Mouse (Mus musculus) CD8-positive naive resting alpha-beta T cell, adult 2 months (primary cell): ENCODE measurements around the gene Atp13a2.

Experiments
- DNase-seq, 2 experiments: peaks; one replicate each; pipeline ENCODE4 v3.0.0; 2022; ENCODE audit warnings: low read depth in 2 of 2, low spot score in 2 of 2

Atp13a2 gene

DNA sequence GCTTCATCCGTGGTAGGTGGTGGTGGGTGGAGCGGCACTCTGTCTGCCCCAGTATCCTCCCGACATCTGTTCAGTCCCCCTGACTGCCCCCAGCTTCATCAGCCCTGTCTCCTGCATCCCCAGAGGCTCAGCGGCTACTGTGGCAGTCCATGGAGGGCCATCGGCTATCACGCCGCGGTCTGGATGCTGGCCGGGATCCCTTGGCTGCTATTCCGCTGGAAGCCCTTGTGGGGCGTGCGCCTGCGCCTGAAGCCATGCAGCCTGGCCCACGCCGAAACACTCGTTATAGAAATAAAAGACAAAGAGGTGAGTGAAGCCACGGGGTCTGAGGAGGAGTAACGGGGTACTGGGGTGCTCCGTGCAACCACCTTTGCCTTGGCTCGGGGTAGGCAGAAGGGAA, 5.5 kb downstream of the Atp13a2 start:
- DNase-seq: no peak

DNA sequence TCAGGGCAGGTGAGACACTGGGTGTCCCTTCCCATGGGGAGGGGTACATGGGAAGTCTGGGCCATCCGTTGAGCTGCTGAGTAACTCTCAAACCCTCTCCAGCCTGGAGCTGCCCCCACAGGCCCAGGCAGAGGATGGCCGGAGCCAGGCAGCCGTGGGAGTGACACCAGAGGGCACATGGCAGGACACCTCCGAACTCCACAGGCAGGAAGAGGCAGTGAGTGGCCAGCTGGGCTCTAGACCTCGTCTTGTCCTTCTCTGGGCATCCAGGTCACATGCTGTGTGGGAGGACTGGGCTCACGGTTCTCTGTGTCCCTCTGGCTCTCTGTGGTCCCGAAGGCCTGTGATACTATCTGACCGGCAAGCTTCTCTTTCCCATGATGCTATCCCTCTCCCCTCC, 7.2 kb downstream of the Atp13a2 start:
- no peak for DNase-seq

DNA sequence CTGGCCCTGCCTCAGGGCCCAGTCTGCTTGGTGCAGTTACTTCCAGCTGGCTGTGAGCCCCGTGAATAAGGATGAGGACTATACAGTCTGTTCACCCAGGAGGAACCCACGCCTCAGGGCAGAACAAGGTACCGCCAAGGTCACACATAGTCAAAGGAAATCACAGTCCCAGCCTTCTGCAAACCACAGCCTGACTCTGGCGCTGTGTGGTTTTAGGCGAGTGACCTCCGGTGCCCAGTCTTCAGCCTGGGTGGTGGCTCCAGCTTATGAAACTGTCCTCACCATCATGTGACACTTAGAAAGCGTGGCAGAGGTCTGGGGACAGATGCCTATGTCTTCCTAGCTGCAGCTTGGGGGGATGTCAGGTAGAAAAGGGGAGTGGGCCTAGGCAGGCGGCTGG, 9.1 kb downstream of the Atp13a2 start:
- no peak for DNase-seq

DNA sequence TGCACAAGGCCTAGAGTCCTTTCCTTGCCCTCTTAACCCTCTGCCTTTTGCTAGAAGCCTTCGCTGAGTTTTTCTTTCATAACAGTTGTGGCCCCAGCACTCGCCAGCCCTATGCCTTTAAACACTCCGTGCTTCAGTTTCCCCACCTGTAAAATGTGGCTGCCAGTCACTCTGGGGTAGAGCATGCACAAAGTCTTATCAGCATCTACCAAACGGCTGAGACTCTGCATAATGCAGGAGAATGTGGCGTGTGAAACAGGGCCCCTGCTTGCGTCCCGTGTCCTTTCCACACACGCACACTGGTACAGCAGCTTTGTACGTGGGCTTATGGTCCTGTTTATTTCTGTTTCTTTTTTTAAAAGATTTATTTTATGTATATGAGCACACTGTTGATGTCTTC, 10.1 kb downstream of the Atp13a2 start:
- DNase-seq: no peak

DNA sequence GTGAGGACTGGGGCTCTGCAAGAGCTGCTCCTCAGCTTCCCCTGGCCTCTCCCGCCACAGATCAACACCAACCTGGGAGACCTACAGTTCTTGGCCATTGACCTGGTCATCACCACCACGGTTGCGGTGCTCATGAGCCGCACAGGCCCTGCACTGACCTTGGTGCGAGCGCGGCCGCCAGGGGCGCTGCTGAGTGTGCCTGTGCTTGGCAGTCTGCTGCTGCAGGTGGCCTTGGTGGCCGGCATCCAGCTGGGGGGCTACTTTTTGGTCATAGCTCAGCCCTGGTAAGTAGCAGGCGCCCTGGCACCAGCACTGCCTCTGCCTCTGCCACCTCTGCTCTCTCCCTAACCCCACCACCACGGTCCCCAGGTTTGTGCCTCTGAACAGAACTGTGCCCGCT, 19.3 kb downstream of the Atp13a2 start:
- no peak for DNase-seq

DNA sequence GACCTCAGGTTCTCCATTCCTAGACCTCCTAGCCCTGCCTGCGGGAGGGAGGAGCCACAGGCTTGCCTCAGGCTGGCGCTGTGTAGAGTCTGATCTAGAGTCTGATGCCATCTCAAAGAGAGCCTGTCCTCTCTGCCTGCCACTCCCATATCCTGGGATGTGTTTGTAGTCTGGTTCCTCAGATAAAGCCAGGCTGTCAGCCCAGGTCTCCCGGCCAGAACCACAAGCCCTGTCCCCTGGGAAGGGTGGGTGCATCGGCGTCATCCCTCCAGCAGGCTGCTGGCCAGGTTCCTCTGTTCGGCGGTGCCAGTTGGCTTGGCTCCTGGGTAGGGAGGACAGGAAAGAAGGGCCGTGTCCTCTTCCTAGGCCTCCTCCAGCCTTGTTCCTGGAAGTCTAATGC, 21.4 kb downstream of the Atp13a2 start:
- no peak for DNase-seq

DNA sequence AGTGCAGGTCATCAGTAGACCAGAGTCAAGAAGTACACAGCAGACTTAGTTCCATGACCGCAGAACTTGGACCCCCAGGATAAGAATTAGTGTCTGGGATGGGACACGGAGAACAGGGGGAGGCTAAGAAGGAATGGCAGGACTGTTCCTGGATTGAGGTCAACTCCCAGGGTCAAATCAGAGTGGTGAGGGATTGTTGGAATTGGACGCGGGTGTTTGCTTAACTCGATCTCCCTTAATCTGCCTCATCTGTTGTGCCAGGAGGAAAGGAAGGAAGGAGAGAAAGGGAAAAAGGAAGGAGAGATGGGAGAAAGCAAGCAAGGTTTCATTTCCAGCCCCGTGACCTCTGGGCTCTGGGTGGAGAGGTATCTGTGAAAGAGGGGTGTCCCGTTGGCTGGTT, 23.4 kb downstream of the Atp13a2 start, which contains the start of gene Mfap2:
Gene Mfap2 (plus strand): TSS at position 301 of the 400 bp plus-strand sequence.
- DNase-seq: no peak

DNA sequence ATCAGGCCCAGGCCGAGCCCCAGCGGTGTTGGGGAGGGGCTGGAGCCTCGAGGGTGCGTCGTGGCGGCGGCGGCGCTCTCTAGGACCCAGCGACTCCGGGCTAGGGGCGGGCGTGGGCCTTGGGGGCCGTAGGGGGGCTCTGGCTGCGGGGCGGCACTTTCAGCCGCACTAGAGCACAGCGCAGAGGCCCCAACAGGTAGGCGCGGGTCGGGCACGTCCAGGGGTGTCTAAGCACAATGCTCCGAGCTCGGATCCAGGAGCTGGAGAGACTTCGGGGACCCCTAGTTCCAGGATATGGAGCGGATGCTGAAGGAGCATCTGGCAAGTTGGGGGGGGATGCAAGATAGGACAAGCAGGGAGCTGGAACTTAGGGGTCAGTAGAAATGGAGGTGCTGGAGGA, 23.9 kb downstream of the Atp13a2 start:
- no peak for DNase-seq

DNA sequence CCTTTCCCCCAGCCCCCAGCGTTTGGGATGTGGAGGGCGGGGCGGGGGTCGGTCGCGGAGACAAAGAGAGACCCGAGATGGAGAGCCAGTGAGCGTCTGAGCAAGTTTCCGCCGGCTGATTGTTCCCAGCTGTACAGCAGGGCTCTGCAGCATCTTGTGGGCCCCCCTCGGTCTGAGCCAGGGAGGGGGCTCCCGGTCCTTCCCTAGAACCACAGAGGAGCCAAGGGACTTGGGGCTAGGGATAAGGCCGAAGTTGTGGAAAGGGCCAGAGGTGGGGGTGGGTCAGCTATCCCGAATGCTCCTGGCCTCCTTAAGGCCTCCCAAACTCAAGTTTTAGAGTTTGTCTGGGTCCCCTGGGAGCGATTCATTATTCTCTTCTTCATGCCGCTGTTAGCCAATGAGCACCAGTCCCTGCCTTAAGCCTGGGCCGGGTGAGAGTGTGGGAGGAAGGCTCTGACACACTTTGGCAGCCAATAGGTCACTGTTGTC, 24.3 kb downstream of the Atp13a2 start:
- DNase-seq: no peak

DNA sequence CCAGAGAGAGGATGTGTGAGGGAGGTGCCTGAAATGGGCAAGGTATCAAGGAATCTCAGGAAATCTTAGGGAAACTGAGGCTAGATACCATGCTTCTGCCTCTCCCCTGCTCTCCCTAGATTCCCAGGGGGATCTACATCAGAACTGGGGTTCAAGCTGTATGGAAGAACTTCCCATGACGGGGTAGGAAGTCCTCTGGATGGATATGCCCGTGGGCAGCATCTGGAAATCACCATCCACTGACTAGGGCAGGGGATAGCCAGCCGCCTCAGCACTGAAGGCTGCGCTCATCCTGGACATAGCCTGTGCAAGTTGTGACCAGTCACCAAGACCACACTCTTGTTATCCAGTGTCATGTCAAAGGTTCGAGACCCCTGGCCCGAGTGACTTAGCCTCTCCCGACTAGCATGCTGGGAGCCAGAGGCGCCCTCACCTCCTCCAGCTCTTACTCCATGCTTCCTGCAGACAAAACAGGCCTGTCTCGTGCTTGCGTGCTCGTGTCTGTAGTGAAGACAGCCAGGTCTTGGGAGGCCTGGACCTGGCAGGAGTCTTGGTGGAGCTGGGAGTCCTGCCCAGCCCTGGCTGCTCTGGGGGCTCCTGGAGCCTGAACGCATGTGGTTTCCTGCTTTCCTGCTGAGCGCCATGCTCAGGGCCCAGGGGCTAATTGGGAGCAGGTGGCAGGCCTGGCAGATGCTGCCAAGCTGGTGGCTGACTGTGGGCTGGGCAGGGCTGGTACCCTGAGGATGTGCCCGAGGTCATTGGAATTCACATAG, 25.1 kb downstream of the Atp13a2 start:
- no peak for DNase-seq

DNA sequence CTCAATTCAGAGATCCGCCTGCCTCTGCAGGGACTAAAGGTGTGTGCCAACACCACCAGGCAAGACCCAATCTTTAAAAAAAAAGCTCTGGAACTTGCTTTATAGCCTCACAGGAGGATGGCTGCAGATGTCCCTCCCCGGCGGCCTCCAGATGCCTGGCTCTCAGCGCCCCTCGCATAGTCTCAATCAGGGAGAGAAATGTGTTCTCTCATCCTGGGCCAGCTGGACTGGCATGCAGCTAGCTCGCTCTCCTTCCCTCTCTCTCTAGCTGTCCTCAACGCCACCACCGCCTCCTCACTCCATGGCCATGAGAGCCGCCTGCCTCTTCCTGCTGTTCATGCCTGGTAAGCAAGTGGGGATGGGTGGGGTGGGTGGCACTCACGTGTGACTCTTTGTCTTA, 25.9 kb downstream of the Atp13a2 start:
- DNase-seq: no peak

DNA sequence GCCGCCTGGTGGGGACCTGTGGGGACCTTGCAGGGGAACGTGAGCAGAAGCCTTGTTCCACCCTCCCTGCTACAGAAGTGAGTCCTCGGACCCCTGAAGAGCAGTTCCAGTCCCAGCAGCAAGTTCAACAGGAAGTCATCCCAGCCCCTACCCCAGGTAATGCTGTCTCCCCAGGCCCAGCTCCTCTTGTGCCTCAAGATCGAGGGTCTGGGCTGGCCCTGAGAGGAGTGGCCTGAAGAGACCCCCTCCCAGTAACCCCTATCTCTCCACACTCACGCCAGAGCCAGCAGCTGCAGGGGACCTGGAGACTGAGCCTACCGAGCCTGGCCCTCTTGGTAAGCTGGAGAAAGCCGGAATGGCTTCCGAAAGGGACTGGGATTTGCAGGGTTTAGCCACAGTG, 27.4 kb downstream of the Atp13a2 start:
- DNase-seq: no peak

DNA sequence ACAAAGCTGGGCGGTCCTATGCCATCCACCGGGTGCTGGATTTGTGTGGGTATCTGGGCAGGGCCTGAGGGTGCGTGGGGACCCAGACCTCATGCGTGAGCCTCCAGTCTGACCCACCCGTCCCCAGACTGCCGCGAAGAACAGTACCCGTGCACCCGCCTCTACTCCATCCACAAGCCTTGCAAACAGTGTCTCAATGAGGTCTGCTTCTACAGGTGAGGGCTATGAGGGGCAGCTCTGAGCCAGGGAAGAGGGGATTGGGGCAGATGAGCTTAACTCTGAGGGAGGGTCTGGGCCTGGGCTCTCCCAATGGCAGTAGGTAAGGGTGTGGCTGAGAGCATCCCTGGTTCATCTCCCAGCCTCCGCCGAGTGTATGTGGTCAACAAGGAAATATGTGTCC, 28.2 kb downstream of the Atp13a2 start:
- DNase-seq: no peak

DNA sequence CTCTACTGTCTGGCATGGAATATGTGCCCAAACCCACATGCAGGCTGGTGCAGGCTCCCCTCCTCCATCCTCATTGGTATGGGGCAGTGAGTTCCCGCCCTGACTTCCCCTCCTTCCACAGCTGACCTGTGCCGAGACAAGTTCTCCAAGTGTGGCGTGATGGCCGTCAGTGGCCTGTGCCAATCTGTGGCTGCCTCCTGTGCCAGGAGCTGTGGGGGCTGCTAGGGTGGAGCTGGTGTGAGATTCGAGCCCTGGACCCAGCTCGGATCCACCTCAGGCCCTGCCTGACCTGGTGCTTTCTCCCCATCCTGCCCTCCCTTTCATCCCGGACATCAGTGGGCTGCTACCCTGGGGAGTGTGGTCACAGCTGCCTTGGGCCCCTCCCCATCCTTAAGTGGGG, 28.7 kb downstream of the Atp13a2 start:
- no peak for DNase-seq

DNA sequence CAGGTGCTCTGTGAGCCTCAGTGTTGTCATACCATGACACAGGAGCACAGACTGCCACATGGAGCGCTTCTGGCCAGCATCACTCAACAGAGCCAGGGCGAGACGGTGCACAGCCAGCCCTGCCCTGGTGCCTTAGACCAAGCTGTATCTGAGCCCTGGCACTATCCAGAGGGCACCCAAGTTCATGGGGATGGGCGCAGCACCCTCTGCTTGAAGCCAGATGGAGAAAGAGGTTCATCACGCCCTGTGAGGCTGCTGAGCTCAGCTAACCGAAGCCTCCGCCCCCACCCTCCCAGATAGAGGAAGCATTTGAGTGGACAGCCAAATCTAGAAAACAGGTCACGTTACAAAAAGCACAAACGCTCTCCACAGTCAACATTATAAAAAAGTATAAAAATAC, 29.6 kb downstream of the Atp13a2 start:
- no peak for DNase-seq

DNA sequence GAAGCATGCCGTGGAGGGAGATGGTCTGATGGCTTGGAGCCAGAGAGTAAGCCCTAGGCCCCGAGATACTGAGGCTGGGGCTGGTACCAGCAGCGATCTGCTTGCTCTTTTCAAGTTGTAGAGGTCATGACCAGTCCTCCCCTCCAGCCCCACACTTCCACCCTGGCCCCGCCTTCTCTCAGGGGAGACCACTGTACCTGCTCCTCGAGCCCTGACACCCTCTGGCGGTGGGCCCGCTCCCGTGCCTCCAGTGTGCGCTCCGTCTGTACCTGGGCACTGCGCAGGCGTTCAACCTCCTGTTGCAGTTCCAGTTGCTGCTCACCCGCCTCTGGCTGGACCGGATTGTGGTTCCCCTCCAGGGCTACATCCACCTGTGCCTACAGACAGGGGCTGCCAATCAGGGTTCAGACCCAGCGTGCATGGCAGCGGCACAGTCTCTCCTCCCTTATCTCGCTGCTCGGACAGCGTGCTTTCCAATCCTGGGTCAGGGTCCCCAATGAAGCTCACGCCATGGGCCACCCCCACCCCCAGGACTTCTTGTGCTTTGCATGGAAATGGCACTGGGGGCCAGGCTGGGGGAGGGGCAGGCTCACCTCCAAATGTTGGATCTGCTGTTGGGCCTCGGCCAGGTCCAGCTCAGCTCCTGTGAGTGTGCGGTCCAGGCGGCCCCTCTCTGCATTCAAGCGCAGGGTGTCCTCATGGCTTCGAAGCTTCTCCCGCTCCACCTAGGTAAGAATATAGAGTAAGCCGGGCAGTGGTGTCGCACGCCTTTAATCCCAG, 31.2 kb downstream of the Atp13a2 start:
- DNase-seq: no peak

DNA sequence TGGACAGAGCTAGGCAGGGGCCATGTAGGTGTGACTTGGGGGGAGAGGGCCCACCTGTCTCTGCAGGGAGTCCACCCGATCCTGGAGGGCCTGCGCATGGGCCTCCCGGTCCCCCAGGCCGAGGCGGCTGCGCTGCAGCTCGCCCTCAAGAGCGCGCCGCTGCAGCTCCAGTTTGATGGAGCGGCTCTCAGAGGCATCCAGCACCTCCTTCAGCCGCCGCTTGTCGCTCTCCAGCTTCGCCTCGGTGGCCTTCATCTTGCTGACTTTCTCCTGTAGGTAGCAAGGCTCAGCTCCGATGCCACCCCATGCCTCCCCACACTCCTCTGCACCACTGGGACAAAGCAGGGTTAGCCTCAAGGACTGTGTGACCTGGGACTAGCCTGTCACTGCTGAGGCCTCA, 33.5 kb downstream of the Atp13a2 start:
- DNase-seq: no peak

DNA sequence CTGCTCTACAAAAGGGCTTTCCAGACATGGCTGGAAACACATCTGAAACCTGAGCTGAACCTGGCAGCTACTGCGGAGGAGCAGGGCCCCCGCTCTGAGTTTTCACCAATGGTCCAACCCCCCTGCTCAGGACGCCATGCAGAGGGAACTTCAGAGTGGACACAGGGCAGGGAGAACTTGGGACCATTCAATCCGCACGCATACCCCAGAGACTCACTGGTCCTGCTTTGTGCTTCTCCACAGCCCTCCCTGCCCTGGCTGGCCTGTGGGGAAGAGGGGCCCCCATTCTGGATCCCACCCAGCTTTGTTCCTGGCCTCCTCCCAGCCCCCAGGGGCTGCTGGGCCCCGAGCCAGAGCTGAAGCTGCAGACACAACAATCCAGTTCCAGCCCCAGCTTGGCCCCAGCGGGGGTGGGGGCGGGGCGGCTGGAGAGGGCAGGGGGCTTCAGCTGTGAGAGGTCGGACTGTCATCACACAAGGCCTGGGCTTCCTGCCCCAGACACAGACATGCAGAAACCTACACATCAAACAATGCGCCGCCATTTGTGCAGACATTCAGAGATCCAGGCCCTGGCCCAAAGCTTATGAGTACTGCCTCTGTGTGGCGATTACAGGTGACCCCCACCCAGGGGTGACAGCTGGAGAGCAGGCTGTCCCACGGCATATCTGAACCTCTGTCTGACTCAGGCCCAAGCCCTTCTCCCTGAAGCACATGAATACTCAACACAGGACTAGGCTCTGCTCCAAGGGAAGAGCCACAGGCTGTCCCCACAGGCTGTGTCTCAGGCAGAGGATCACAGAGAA, 34.3 kb downstream of the Atp13a2 start:
- DNase-seq: no peak

DNA sequence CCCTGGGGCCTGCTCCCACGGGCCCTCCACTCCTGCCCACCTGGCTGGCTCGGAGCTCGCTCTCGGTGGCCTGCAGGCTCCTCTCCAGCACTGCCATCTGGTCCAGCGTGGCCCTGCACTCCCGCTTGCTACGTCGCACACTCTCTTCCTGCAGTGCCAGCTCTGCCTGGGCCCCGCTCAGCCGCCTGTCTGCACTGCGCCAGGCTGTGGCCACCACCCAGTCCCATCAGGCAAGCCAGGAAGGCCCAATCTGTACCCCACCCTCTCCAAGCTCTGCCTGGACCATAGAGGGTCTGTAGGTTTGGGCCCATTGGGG, 34.9 kb downstream of the Atp13a2 start:
- no peak for DNase-seq

DNA sequence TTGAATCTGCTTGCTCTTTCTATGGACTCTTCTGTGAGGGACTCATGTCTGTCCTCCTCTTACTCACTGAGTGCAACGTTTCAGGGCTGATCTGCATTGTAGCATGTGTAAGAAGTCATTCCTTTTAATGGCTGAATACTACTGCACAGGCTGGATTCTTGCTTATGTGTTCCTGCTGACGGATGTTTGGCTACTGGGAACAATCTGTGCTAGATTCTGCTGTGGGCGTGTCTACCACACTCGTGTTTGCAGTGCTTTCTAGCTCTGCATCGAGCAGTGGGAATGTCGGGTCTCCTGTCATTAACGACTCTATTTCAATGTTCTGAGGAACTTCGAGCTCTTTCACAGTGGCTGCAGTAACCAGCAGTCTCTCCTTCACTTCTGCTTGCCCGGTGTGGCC, 37.4 kb downstream of the Atp13a2 start:
- DNase-seq: no peak

DNA sequence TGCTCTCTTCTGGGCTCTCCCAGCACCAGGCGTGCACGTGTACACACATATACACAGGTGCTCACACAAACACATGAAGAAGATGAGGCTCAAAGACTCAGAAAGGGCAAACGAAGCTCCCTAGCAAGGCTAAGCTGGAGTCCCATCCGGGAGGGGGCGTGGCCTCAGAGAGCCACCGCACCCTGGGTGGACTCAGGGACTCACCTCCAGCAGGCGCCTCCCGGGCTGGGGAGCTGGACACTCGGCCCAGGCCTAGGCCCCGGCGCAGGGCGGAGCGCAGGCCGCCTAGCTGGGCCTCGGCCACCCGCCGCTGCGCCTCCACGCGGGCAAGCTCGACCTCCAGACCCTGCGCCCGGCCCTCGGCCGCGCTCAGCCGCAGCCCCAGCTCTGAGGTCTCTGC, 38.3 kb downstream of the Atp13a2 start:
- no peak for DNase-seq
